Mouse (Mus musculus): ENCODE measurements around the gene Bcl3. TPM values are rescaled to one million over a fixed set of nuclear protein-coding genes. Genes with fewer than 3 reads are reported as not detected.

Bcl3 gene
- total and polyA plus RNA-seq, 3 experiments = 3.2 to 25.2 (median 15.8) TPM

GRCm38 (mm10) chr7:19795236-19795635 lies 27.3 kb downstream of the Bcl3 start:
- H3K9me3 ChIP-seq (replicated peaks; ENCODE audit: low read length) = no peaks in the 10 kb centered on the region
- no peak overlapping the region for H3K4me3 ChIP-seq (replicated peaks in 1 of 3; ENCODE audit: low read depth in 2 of 3, low read length in 2 of 3, poor library complexity in 1 of 3)
- no peak overlapping the region for H3K27ac ChIP-seq (ENCODE audit: insufficient read depth, low read depth)
- H3K4me1 ChIP-seq (ENCODE audit: control insufficient read depth in 1 of 2, insufficient read depth in 2 of 2) = peaks cover 14 to 47% of the 10 kb centered on the region in 2 experiments
- no peak overlapping the region for H3K9ac ChIP-seq (ENCODE audit: insufficient read depth, low read depth)
- TF ChIP-seq RAD21 (IDR thresholded peaks at IDR 0.05; ENCODE audit: low read depth, low read length) = no peak
- no peak for TF ChIP-seq JUN (IDR thresholded peaks at IDR 0.05; ENCODE audit: insufficient read depth, low read depth, low read length)
- TF ChIP-seq KAT2A (IDR thresholded peaks at IDR 0.05; ENCODE audit: insufficient replicate concordance, low read length) = no peak
- in situ Hi-C loops (cut with MboI; ENCODE audit: low pct_ligation_motif_present, low pct_unique_long_range_greater_than_20kb, low sequenced_read_pairs) (no loop called here), dilution Hi-C loops (cut with MboI; ENCODE audit: extremely low pct_ligation_motif_present, extremely low pct_unique_long_range_greater_than_20kb, low sequenced_read_pairs) (no loop called here)
- no peaks in the 10 kb centered on the region for H3K36me3 ChIP-seq (replicated peaks in 1 of 2; ENCODE audit: control insufficient read depth in 1 of 2, insufficient read depth in 1 of 2, low read length in 1 of 2)
- DNase-seq (ENCODE audit: extremely low read depth) = no peak
- no peaks in the 10 kb centered on the region for H3K79me2 ChIP-seq (replicated peaks; ENCODE audit: control insufficient read depth, extremely low read depth, insufficient read depth, poor library complexity, severe bottlenecking)
- peaks cover 4% of the 10 kb centered on the region for H3K27me3 ChIP-seq (replicated peaks)
- H3K4me2 ChIP-seq (ENCODE audit: insufficient read depth, low read depth, poor library complexity, severe bottlenecking) = no peak overlapping the region

DNA sequence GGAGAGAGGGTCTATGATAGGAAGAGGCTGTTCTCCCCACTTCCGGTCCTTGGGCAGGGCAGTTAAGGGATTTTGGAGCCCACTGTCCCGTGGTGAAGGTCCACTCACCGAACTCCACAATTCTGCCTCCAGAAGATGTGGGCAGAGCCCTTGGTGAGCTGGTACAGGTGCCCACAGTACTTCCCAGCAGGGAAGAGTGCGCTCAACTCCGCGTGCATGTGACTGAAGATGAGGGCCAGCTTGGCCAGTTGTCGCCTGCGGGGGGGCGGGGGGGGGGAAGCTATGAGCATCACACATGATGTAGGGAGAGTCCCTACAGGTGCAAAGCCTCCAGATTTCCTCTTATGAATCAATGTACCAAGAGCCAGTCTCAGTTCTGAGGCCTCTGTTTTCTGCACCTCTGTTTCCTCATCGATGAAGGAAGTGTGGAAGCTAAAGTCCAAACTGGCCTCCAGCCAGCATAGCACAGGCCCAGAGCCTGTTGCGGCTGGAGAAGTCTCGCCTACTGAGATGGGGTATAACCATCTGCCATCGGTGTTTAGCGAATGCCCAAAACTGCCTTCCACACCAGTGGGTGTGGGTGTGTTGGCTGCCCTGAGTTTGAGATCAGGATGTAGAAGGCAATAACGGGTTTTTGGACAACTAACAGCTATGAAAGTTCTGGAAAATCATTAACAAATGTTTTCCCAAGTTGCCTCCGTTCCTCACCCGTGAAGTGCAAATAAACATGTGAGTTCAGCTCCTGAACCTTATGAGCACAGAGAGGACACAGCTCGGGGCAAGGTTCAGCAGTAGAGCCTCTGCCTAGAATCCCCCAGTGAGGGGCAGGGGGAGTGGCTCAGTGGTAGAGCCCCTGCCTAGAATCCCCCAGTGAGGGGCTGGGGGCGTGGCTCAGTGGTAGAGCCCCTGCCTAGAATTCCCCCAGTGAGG lies 29.6 kb downstream of the Bcl3 start:
- peak overlapping the region; percentile 63 for H3K27ac ChIP-seq (ENCODE audit: insufficient read depth, low read depth)
- H3K27me3 ChIP-seq (replicated peaks) = peaks cover 4% of the 10 kb centered on the region
- H3K9ac ChIP-seq (ENCODE audit: insufficient read depth, low read depth) = 0 out of 2 replicates have a peak overlapping the region, but pooled peaks have one; percentile 21
- H3K4me2 ChIP-seq (ENCODE audit: insufficient read depth, low read depth, poor library complexity, severe bottlenecking) = peak overlapping the region; percentile 1; the same call in 1 of the 2 replicates
- dilution Hi-C loops (cut with MboI; ENCODE audit: extremely low pct_ligation_motif_present, extremely low pct_unique_long_range_greater_than_20kb, low sequenced_read_pairs) (no loop called here), in situ Hi-C loops (cut with MboI; ENCODE audit: low pct_ligation_motif_present, low pct_unique_long_range_greater_than_20kb, low sequenced_read_pairs) (no loop called here)
- H3K4me3 ChIP-seq (replicated peaks in 1 of 3; ENCODE audit: low read depth in 2 of 3, low read length in 2 of 3, poor library complexity in 1 of 3) = peak overlapping the region; percentile 34 to 36 (median 34)
- H3K4me1 ChIP-seq (ENCODE audit: control insufficient read depth in 1 of 2, insufficient read depth in 2 of 2) = peaks cover 16 to 61% of the 10 kb centered on the region in 2 experiments
- peak; percentile 75 for DNase-seq (ENCODE audit: extremely low read depth)
- peaks cover 0 to 7% of the 10 kb centered on the region in 2 experiments for H3K36me3 ChIP-seq (replicated peaks in 1 of 2; ENCODE audit: control insufficient read depth in 1 of 2, insufficient read depth in 1 of 2, low read length in 1 of 2)
- H3K79me2 ChIP-seq (replicated peaks; ENCODE audit: control insufficient read depth, extremely low read depth, insufficient read depth, poor library complexity, severe bottlenecking) = no peaks in the 10 kb centered on the region
- peaks cover 4% of the 10 kb centered on the region for H3K9me3 ChIP-seq (replicated peaks; ENCODE audit: low read length)
- no peak for TF ChIP-seq KAT2A (IDR thresholded peaks at IDR 0.05; ENCODE audit: insufficient replicate concordance, low read length)
- peak; percentile 88; the same call in 1 of the 2 replicates for TF ChIP-seq RCOR1 (conservative IDR thresholded peaks at IDR 0.05; ENCODE audit: low read depth, low read length)
- no peak for TF ChIP-seq ZNF384 (IDR thresholded peaks at IDR 0.05; ENCODE audit: low read depth, low read length)
- peak; percentile 88; the same call in 1 of the 2 replicates for TF ChIP-seq BHLHE40 (IDR thresholded peaks at IDR 0.05; ENCODE audit: low read depth, low read length)
- peak; percentile 29; the same call in 1 of the 2 replicates for TF ChIP-seq CHD2 (IDR thresholded peaks at IDR 0.05; ENCODE audit: low read length)
- 0 out of 2 replicates have a peak, but pooled peaks have one; percentile 18 for TF ChIP-seq NELFE (IDR thresholded peaks at IDR 0.05; ENCODE audit: low read depth, low read length)
- TF ChIP-seq ZKSCAN1 (IDR thresholded peaks at IDR 0.05; ENCODE audit: borderline replicate concordance, low read depth, low read length) = no peak
- no peak for TF ChIP-seq MAFK (IDR thresholded peaks at IDR 0.05; ENCODE audit: insufficient replicate concordance, low read length)
- no peak; the same call in none of the 2 replicates for TF ChIP-seq MYC (IDR thresholded peaks at IDR 0.05; ENCODE audit: low read depth, low read length)
- no peak for TF ChIP-seq CTCF (conservative IDR thresholded peaks at IDR 0.05 in 1 of 2, IDR thresholded peaks at IDR 0.05 in 1 of 2; ENCODE audit: low read depth in 2 of 2, low read length in 2 of 2)
- TF ChIP-seq SMC3 (IDR thresholded peaks at IDR 0.05; ENCODE audit: low read depth, low read length) = no peak
- TF ChIP-seq TBP (conservative IDR thresholded peaks at IDR 0.05; ENCODE audit: low read depth, low read length) = no peak
- TF ChIP-seq ZMIZ1 (IDR thresholded peaks at IDR 0.05; ENCODE audit: low read depth, low read length) = no peak
- TF ChIP-seq NRF1 (IDR thresholded peaks at IDR 0.05; ENCODE audit: low read depth, low read length) = no peak
- TF ChIP-seq ELF1 (IDR thresholded peaks at IDR 0.05; ENCODE audit: low read depth, low read length) = peak; percentile 40
- no peak for TF ChIP-seq USF2 (conservative IDR thresholded peaks at IDR 0.05; ENCODE audit: low read depth, low read length)
- peak; percentile 54 for TF ChIP-seq HCFC1 (IDR thresholded peaks at IDR 0.05; ENCODE audit: low read depth, low read length)
- TF ChIP-seq POLR2AphosphoS2 (IDR thresholded peaks at IDR 0.05; ENCODE audit: low read depth, low read length) = no peak
- TF ChIP-seq MXI1 (IDR thresholded peaks at IDR 0.05; ENCODE audit: low read depth, low read length) = peak; percentile 68
- TF ChIP-seq USF1 (IDR thresholded peaks at IDR 0.05; ENCODE audit: low read depth, low read length) = no peak
- TF ChIP-seq PAX5 (IDR thresholded peaks at IDR 0.05; ENCODE audit: low read length) = no peak
- TF ChIP-seq POLR2A (IDR thresholded peaks at IDR 0.05; ENCODE audit: low read depth, low read length) = peak; percentile 48; the same call in 1 of the 2 replicates
- TF ChIP-seq JUN (IDR thresholded peaks at IDR 0.05; ENCODE audit: insufficient read depth, low read depth, low read length) = peak; percentile 26; the same call in 1 of the 2 replicates
- peak; percentile 51; the same call in 1 of the 2 replicates for TF ChIP-seq MAZ (IDR thresholded peaks at IDR 0.05; ENCODE audit: low read depth, low read length)
- TF ChIP-seq MAX (IDR thresholded peaks at IDR 0.05; ENCODE audit: low read length) = no peak; the same call in 1 of the 2 replicates
- TF ChIP-seq MEF2A (IDR thresholded peaks at IDR 0.05; ENCODE audit: borderline replicate concordance, low read depth, low read length) = peak; percentile 66; the same call in 1 of the 2 replicates
- no peak for TF ChIP-seq RAD21 (IDR thresholded peaks at IDR 0.05; ENCODE audit: low read depth, low read length)
- TF ChIP-seq TCF12 (IDR thresholded peaks at IDR 0.05; ENCODE audit: low read depth, low read length) = peak; percentile 95
- 0 out of 2 replicates have a peak, but pooled peaks have one; percentile 32 for TF ChIP-seq JUND (conservative IDR thresholded peaks at IDR 0.05; ENCODE audit: low read depth, low read length)

Data from CH12.LX (cell line).